Comparison of ENCODE assay signal across 30 mouse cellular contexts in the genomic region with DNA sequence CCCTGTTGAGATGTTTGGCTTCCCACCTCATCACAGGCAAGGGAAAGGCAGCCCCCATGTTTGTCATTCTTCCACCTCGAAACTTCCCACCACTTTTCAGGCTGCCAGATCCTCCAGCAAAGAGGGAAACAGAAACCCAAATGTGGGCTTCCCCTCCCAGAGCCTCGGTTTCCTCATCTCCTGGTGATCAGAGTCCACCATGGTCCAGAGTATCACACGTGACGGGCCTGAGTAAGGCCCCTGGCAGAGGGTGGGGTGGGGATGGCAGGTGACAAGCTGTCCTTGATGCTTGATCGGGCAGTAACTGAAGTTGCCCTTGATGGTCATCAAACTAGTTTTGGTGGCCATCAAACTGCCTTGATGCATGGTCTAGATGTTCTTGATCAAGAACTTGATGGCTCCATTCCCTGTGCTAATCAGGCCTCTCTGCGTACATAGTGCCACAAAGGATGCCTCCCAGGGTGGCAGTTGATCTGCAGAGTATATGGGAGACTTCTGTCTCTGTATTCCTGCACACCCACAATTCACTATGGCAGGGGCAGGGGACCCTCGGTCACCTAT. TPM values are rescaled to one million over a fixed set of nuclear protein-coding genes. Genes with fewer than 3 reads are reported as not detected.
DNase-seq lines count a peak whose midpoint lies in the region; ATAC-seq and TF ChIP-seq lines count a peak whose summit lies in the region.
"Had no signal": no experiment of that assay in that cellular context is flagged by ENCODE, and none has a peak within 500 bp of the region (broad histone marks: within the 10 kb centered on the region; RNA-seq: fewer than 3 reads in every experiment).

No protein-coding gene starts in this region.

- no peak for TF ChIP-seq POLR2A in liver, adult 2 months (IDR thresholded peaks at IDR 0.05; ENCODE audit: extremely low read depth, insufficient read depth, low read length)
- no peak for TF ChIP-seq POLR2A in thymus, adult 2 months (IDR thresholded peaks at IDR 0.05; ENCODE audit: control insufficient read depth, extremely low read depth, insufficient read depth, low read length, poor library complexity)
- no peak for TF ChIP-seq POLR2A in small intestine, adult 2 months (IDR thresholded peaks at IDR 0.05; ENCODE audit: low read depth, low read length)

- 67% methylated on average over 7 of the region's 7 CpGs for WGBS in liver, adult 2 months
- 74% methylated on average over 7 of the region's 7 CpGs for WGBS in thymus, adult 2 months
- WGBS in liver, embryonic 13.5 days (ENCODE audit: insufficient replicate concordance): 51% methylated on average over 7 of the region's 7 CpGs
- 65% methylated on average over 7 of the region's 7 CpGs for WGBS in small intestine, adult 2 months
- WGBS in forebrain, embryonic 10.5 days: 90% methylated on average over 7 of the region's 7 CpGs

- H3K4me1 ChIP-seq in liver, adult 2 months (ENCODE audit: control insufficient read depth, insufficient read depth, low read length): no peaks in the 10 kb centered on the region
- H3K4me1 ChIP-seq in thymus, adult 2 months (replicated peaks; ENCODE audit: control insufficient read depth, insufficient read depth, low read length): peaks cover 66% of the 10 kb centered on the region
- H3K4me1 ChIP-seq in liver, embryonic 13.5 days (replicated peaks): 0 out of 2 replicates have a peak, but pooled peaks cover 3% of the 10 kb centered on the region
- H3K4me1 ChIP-seq in small intestine, adult 2 months (ENCODE audit: control insufficient read depth, insufficient read depth, insufficient read length, low read length): peaks cover 3% of the 10 kb centered on the region; the same call in 1 of the 2 replicates
- H3K4me1 ChIP-seq in forebrain, embryonic 10.5 days: no peaks in the 10 kb centered on the region
- H3K4me1 ChIP-seq: embryonic facial prominence, embryonic 12.5 days; forebrain, embryonic 12.5 days; limb, embryonic 12.5 days; midbrain, embryonic 10.5 days; stomach, embryonic 15.5 days had no signal

- H3K4me2 ChIP-seq in liver, embryonic 13.5 days: 0 out of 2 replicates have a peak overlapping the region, but pooled peaks have one; percentile 12
- H3K4me2 ChIP-seq: embryonic facial prominence, embryonic 12.5 days; forebrain, embryonic 12.5 days; limb, embryonic 12.5 days; lung, embryonic 14.5 days; stomach, embryonic 15.5 days had no signal

- no peaks in the 10 kb centered on the region for H3K79me2 ChIP-seq in liver, adult 2 months (ENCODE audit: control insufficient read depth, insufficient read depth, low read length)

- H3K36me3 ChIP-seq in liver, adult 2 months (ENCODE audit: control insufficient read depth, insufficient read depth, low read length): no peaks in the 10 kb centered on the region
- no peaks in the 10 kb centered on the region for H3K36me3 ChIP-seq in thymus, adult 2 months (ENCODE audit: control insufficient read depth, insufficient read depth, low read length)
- no peaks in the 10 kb centered on the region for H3K36me3 ChIP-seq in liver, embryonic 13.5 days
- peaks cover 14% of the 10 kb centered on the region for H3K36me3 ChIP-seq in small intestine, adult 2 months (ENCODE audit: control insufficient read depth, insufficient read depth, low read length)
- H3K36me3 ChIP-seq in forebrain, embryonic 10.5 days (replicated peaks): no peaks in the 10 kb centered on the region
- H3K36me3 ChIP-seq: embryonic facial prominence, embryonic 12.5 days; forebrain, embryonic 12.5 days; G1E; limb, embryonic 12.5 days; midbrain, embryonic 10.5 days; stomach, embryonic 15.5 days had no signal

- DNase-seq in liver, adult 2 months (ENCODE audit: extremely low read depth, low read depth, low spot score): no peak
- no peak for DNase-seq in liver
- DNase-seq in thymus, adult 2 months: no peak
- no peak for DNase-seq in thymus, postnatal 10 days (ENCODE audit: low spot score in 2 of 2)
- DNase-seq in liver, embryonic 13.5 days: no peak
- DNase-seq in forebrain, embryonic 10.5 days (ENCODE audit: extremely low spot score, low spot score): no peak
- no peak for DNase-seq in urinary bladder, postnatal 14 days (ENCODE audit: low spot score)
- DNase-seq: cerebellum, adult 2 months; cerebellum, postnatal 25 days; kidney, postnatal 36 days; layer of hippocampus, postnatal 36 days; lung, embryonic 14.5 days; right cerebral cortex, postnatal 25 days had no signal

- no peak for ATAC-seq in liver, embryonic 13.5 days (ENCODE audit: low read depth)
- ATAC-seq: hindbrain, embryonic 16.5 days; intestine, embryonic 16.5 days; Patski had no signal

- peak overlapping the region; percentile 43 for H3K27ac ChIP-seq in liver, adult 2 months (replicated peaks; ENCODE audit: insufficient read depth, low read depth, low read length)
- peak overlapping the region; percentile 83 for H3K27ac ChIP-seq in thymus, adult 2 months (ENCODE audit: control insufficient read depth, insufficient read depth, low read length)
- H3K27ac ChIP-seq in liver, embryonic 13.5 days: no peak overlapping the region
- H3K27ac ChIP-seq in small intestine, adult 2 months (ENCODE audit: insufficient read depth, low read depth, low read length): peak overlapping the region; percentile 61
- no peak overlapping the region for H3K27ac ChIP-seq in forebrain, embryonic 10.5 days
- H3K27ac ChIP-seq: embryonic facial prominence, embryonic 12.5 days; forebrain, embryonic 12.5 days; limb, embryonic 12.5 days; midbrain, embryonic 10.5 days; stomach, embryonic 15.5 days had no signal

- H3K4me3 ChIP-seq in liver, adult 2 months (ENCODE audit: insufficient read depth, low read depth, low read length): peak overlapping the region; percentile 17; the same call in 1 of the 2 replicates
- peak overlapping the region; percentile 85 for H3K4me3 ChIP-seq in thymus, adult 2 months (ENCODE audit: control insufficient read depth, insufficient read depth, low read length)
- H3K4me3 ChIP-seq in liver, embryonic 13.5 days (replicated peaks): peak overlapping the region; percentile 15; the same call in 1 of the 2 replicates
- peak overlapping the region; percentile 56 for H3K4me3 ChIP-seq in small intestine, adult 2 months (ENCODE audit: low read depth, low read length)
- no peak overlapping the region for H3K4me3 ChIP-seq in forebrain, embryonic 10.5 days
- H3K4me3 ChIP-seq: embryonic facial prominence, embryonic 12.5 days; forebrain, embryonic 12.5 days; limb, embryonic 12.5 days; midbrain, embryonic 10.5 days; stomach, embryonic 15.5 days had no signal

- no peaks in the 10 kb centered on the region for H3K9me3 ChIP-seq in liver, embryonic 13.5 days (replicated peaks)
- no peaks in the 10 kb centered on the region for H3K9me3 ChIP-seq in forebrain, embryonic 10.5 days
- H3K9me3 ChIP-seq: embryonic facial prominence, embryonic 12.5 days; forebrain, embryonic 12.5 days; G1E; limb, embryonic 12.5 days; midbrain, embryonic 10.5 days; stomach, embryonic 15.5 days had no signal

- no peaks in the 10 kb centered on the region for H3K27me3 ChIP-seq in liver, adult 2 months (ENCODE audit: control insufficient read depth, insufficient read depth, low read length)
- no peaks in the 10 kb centered on the region for H3K27me3 ChIP-seq in thymus, adult 2 months (ENCODE audit: control insufficient read depth, insufficient read depth, low read length)
- no peaks in the 10 kb centered on the region for H3K27me3 ChIP-seq in liver, embryonic 13.5 days
- no peaks in the 10 kb centered on the region for H3K27me3 ChIP-seq in small intestine, adult 2 months (ENCODE audit: control insufficient read depth, insufficient read depth, low read length)
- H3K27me3 ChIP-seq in forebrain, embryonic 10.5 days (ENCODE audit: poor library complexity, severe bottlenecking): no peaks in the 10 kb centered on the region
- H3K27me3 ChIP-seq: embryonic facial prominence, embryonic 12.5 days; forebrain, embryonic 12.5 days; limb, embryonic 12.5 days; Patski; stomach, embryonic 15.5 days had no signal

- no peak for TF ChIP-seq CTCF in liver, adult 2 months (IDR thresholded peaks at IDR 0.05; ENCODE audit: low read depth, low read length)
- no peak for TF ChIP-seq CTCF in thymus, adult 2 months (IDR thresholded peaks at IDR 0.05; ENCODE audit: borderline replicate concordance, control insufficient read depth, extremely low read depth, insufficient read depth, low read length, poor library complexity)
- TF ChIP-seq CTCF in small intestine, adult 2 months (IDR thresholded peaks at IDR 0.05; ENCODE audit: extremely low read depth, insufficient read length, insufficient replicate concordance, low read depth, low read length): no peak

- H3K9ac ChIP-seq in liver, adult 2 months (ENCODE audit: low read depth, low read length): peak overlapping the region; percentile 34
- no peak overlapping the region for H3K9ac ChIP-seq in liver, embryonic 13.5 days
- H3K9ac ChIP-seq: embryonic facial prominence, embryonic 12.5 days; forebrain, embryonic 12.5 days; limb, embryonic 12.5 days; lung, embryonic 14.5 days; stomach, embryonic 15.5 days had no signal

RNA-seq across cellular contexts. Expression of gene Cd52, which starts 0.8 kb away (rescaled TPM):
- 20.0 and 26.8 TPM in 2 replicates for total RNA-seq in liver, adult 2 months (2014; rRNA removed)
- 7.6 and 10.4 TPM in 2 replicates for polyA plus RNA-seq in liver, adult 2 months (2012; rRNA removed)
- polyA plus RNA-seq in thymus, adult 2 months (2012; rRNA removed): 355 and 480 TPM in 2 replicates
- polyA plus RNA-seq in liver, embryonic 13.5 days (2015; fragmentation: Nextera tagmentation; extraction: Ambion mirVana): 24.6 and 27.7 TPM in 2 replicates
- 21.7 and 35.1 TPM in 2 replicates for polyA plus RNA-seq in small intestine, adult 2 months (2012; rRNA removed)
- 4.1 and 5.0 TPM in 2 replicates for polyA plus RNA-seq in forebrain, embryonic 10.5 days (2016; fragmentation: Nextera tagmentation; extraction: Ambion mirVana)
- polyA plus RNA-seq: Patski had no signal

RNA-seq across cellular contexts. Expression of gene Ubxn11, which starts 8.3 kb away (rescaled TPM):
- 0.09 and 0.34 TPM in 2 replicates for total RNA-seq in liver, adult 2 months (2014; rRNA removed)
- 0.66 and 1.2 TPM in 2 replicates for polyA plus RNA-seq in liver, adult 2 months (2012; rRNA removed)
- 91.3 and 120 TPM in 2 replicates for polyA plus RNA-seq in thymus, adult 2 months (2012; rRNA removed)
- 1.7 and 2.3 TPM in 2 replicates for polyA plus RNA-seq in liver, embryonic 13.5 days (2015; fragmentation: Nextera tagmentation; extraction: Ambion mirVana)
- 2.8 and 4.5 TPM in 2 replicates for polyA plus RNA-seq in small intestine, adult 2 months (2012; rRNA removed)
- polyA plus RNA-seq in forebrain, embryonic 10.5 days (2016; fragmentation: Nextera tagmentation; extraction: Ambion mirVana): 6.3 and 7.3 TPM in 2 replicates

RNA-seq across cellular contexts. Expression of gene Crybg2, which starts 33.5 kb away (rescaled TPM):
- 0.94 and 1.4 TPM in 2 replicates for total RNA-seq in liver, adult 2 months (2014; rRNA removed)
- 0.42 and 1.6 TPM in 2 replicates for polyA plus RNA-seq in liver, adult 2 months (2012; rRNA removed)
- 4.4 and 5.7 TPM in 2 replicates for polyA plus RNA-seq in thymus, adult 2 months (2012; rRNA removed)
- 0.22 and 0.25 TPM in 2 replicates for polyA plus RNA-seq in liver, embryonic 13.5 days (2015; fragmentation: Nextera tagmentation; extraction: Ambion mirVana)
- 57.7 and 92.5 TPM in 2 replicates for polyA plus RNA-seq in small intestine, adult 2 months (2012; rRNA removed)
- polyA plus RNA-seq in forebrain, embryonic 10.5 days (2016; fragmentation: Nextera tagmentation; extraction: Ambion mirVana): 1.7 and 3.5 TPM in 2 replicates

RNA-seq across cellular contexts. Expression of gene Sh3bgrl3, which starts 34.5 kb away (rescaled TPM):
- 6.0 and 10.3 TPM in 2 replicates for total RNA-seq in liver, adult 2 months (2014; rRNA removed)
- polyA plus RNA-seq in liver, adult 2 months (2012; rRNA removed): 36.6 and 45.0 TPM in 2 replicates
- 1,368 and 1,549 TPM in 2 replicates for polyA plus RNA-seq in thymus, adult 2 months (2012; rRNA removed)
- polyA plus RNA-seq in liver, embryonic 13.5 days (2015; fragmentation: Nextera tagmentation; extraction: Ambion mirVana): 158 and 171 TPM in 2 replicates
- polyA plus RNA-seq in small intestine, adult 2 months (2012; rRNA removed): 453 and 911 TPM in 2 replicates
- 267 and 270 TPM in 2 replicates for polyA plus RNA-seq in forebrain, embryonic 10.5 days (2016; fragmentation: Nextera tagmentation; extraction: Ambion mirVana)

RNA-seq across cellular contexts. Expression of gene Zfp683, which starts 40.4 kb away (rescaled TPM):
- not detected in 2 replicates for total RNA-seq in liver, adult 2 months (2014; rRNA removed)
- 0.55 and 1.0 TPM in 2 replicates for polyA plus RNA-seq in liver, adult 2 months (2012; rRNA removed)
- 4.9 and 5.3 TPM in 2 replicates for polyA plus RNA-seq in thymus, adult 2 months (2012; rRNA removed)
- not detected in 2 replicates for polyA plus RNA-seq in liver, embryonic 13.5 days (2015; fragmentation: Nextera tagmentation; extraction: Ambion mirVana)
- 0.24 and 1.3 TPM in 2 replicates for polyA plus RNA-seq in small intestine, adult 2 months (2012; rRNA removed)
- polyA plus RNA-seq in forebrain, embryonic 10.5 days (2016; fragmentation: Nextera tagmentation; extraction: Ambion mirVana): not detected in 2 replicates
- total RNA-seq: adrenal gland, postnatal 4 days; G1E; heart, adult 8-10 months; hematopoietic stem cell, adult 5-6 weeks; layer of hippocampus, adult 8-10 months; layer of hippocampus, postnatal 36 days; left cerebral cortex, postnatal 14 days had no signal
- polyA plus RNA-seq: cerebellum, adult 2 months; embryonic facial prominence, embryonic 12.5 days; forebrain, embryonic 12.5 days; G1E; heart, embryonic 14.5 days; hindbrain, embryonic 16.5 days; intestine, embryonic 16.5 days; kidney, embryonic 14.5 days; limb, embryonic 12.5 days; lung, embryonic 14.5 days; midbrain, embryonic 10.5 days; Patski; stomach, embryonic 15.5 days had no signal

Comparison
In these comparisons a context has a peak if more than half of its experiments do, and no peak if none do; other contexts are left out.
1. H3K27ac ChIP-seq: peak in liver, adult 2 months (single experiment), thymus, adult 2 months (single experiment) and small intestine, adult 2 months (single experiment); none in liver, embryonic 13.5 days (single experiment) and forebrain, embryonic 10.5 days (single experiment).
2. RNA of gene Ubxn11, which starts 8.3 kb away (polyA plus RNA-seq): 91.3 to 120 TPM in thymus, adult 2 months; 6.3 to 7.3 TPM in forebrain, embryonic 10.5 days, 2.8 to 4.5 TPM in small intestine, adult 2 months, 1.7 to 2.3 TPM in liver, embryonic 13.5 days and 0.66 to 1.2 TPM in liver, adult 2 months; every median in the first group is over 10 times any median in the second.